Mouse (Mus musculus) kidney, adult 11 months (tissue): ENCODE measurements around the gene Dusp22.
A peak's percentile ranks its signal among the peaks of the same experiment; 100 is the strongest.

Source experiments
- DNase-seq: peaks from one replicate; pipeline ENCODE4 v3.0.0; 2022

The Dusp22 gene

GRCm38 (mm10) chr13:30659613-30660505 lies at the start of gene Dusp22:
Gene Dusp22 (plus strand): TSS chr13:30659999.
- DNase-seq = peak; percentile 88

- no peak for DNase-seq
These were observed 47.6 kb upstream of the Dusp22 start for GRCm38 (mm10) chr13:30612079-30612794.

- DNase-seq = no peak
These were observed 40.1 kb upstream of the Dusp22 start for GRCm38 (mm10) chr13:30619684-30620083.

DNA sequence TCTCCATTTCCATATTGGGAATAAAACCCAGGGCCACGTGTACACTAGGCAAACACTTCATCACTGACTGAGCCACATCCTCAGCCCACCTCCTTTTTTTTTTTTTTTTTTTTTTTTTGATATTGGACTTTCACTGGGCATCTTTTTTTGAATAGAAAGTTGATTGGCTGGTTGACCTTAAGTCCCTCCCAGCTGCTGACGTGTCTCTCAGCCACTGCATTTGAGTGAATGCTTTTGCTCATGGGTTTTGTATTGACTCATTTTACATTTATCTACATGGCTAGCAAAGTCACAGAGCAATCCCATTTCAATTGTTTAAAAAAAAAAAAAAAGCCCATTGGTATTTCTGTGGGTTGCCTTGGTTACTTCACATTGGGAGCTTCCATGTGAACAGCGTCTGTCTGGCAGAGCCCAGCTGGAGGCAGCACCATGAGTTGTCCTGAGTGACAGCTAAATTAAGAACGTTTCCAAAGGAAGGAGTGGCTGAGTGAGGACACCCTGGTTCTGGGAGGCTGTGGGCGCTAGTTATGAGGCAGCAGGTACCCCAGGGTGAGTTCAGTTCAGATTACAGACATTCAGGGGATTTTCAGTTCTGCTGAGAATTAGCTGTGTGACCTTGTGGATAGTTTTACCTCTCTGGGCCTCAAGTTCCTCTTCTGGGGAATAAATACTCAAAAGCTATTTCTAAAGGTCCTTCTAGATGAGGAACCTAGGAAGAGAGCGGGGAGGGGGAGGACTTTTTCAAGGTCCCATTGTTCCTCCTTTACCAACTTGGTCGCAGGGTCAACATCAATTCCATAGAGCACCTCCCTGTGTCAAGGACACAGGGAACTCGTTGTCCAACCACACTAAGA lies 31.4 kb upstream of the Dusp22 start:
- no peak for DNase-seq

DNA sequence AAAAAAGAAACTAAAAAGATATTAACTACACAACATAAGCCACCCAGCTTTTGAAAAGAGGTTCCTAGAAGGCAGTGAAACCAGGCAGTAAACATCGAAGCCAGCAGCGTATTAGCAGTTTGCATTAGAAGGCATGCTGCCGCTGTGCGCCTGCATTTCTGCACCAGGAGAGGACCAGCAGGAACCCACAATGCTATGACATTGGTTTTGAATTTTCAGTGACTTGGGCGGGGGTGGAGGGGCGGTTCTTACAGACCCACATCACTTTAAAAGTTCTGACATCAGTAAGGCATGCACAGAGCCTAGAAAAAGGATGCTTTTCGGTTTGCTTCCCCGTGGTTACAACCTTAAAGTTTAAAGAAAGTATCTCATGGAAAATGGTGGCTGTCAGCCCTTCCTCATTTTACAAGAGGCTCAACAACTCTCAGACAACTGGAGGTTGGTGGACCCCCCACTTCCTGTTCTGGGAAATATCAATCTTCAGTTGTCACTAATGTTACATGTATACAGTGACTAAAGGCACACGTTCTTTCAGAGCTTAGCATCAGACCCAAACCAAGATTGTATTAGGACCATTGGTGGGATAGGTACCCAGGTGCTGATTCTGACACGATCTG lies 29.9 kb upstream of the Dusp22 start:
- no peak for DNase-seq

GRCm38 (mm10) chr13:30632998-30633397 lies 26.8 kb upstream of the Dusp22 start:
- no peak for DNase-seq

DNA sequence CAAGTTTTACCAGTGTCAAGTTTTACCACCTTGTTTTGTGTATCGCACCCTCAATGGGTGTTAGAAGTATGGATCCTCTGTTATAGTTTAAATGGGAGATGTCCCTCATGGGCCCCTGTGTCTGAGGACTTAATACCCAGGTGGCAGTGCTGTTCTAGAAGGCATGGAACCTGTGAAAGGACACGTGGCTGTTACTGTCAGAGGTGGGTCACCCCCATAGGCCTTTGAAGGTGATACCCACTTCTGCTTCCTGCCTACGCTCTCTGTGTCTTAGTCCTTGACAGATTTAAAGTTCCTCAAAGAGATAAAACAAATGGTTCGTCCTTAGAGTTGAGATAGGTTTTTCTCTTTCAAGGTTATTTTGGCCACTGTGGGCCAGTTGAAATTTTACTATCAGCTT lies 23.3 kb upstream of the Dusp22 start:
- DNase-seq = no peak

- no peak for DNase-seq
These were observed 21.3 kb upstream of the Dusp22 start for GRCm38 (mm10) chr13:30638378-30639115.

DNA sequence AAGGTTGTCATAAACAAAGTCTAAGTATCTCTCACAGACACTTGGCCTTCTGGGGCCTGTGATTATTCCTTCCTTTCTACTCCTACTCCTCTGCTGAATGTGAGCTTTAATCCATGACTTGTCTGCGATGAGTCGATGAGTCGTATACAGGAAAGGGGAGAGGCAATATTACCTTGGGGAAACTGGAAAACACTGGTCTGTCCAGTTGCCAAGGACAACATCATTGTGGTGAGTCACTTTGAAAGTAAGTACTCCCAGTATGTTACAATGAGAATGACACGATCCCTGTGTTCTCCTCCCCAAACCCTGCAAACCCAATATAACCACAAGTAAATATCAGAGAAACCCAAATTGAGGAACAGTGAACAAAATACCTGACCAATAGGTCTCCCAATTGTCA lies 17.7 kb upstream of the Dusp22 start:
- DNase-seq = no peak

DNA sequence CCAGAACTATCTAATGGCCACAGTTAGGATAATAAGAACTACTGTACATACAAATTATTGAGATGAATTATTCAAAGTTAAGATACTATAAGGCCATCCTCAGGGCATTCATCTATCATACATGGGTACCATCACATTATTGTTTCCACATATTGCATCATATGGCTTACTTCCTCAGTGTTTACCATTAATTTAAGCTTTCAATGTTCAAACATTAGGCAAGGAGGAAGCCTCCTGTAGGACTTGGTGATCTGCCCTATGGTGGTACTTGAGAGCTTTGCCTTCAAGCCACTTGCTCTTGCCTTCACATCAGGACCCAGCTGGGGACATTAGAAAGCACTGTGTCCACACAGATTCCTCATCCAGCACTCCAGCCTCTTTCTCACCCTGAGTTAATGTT lies 11.3 kb upstream of the Dusp22 start:
- no peak for DNase-seq

- no peak for DNase-seq
These were observed 10.6 kb upstream of the Dusp22 start for GRCm38 (mm10) chr13:30649197-30649596.

- DNase-seq = no peak
These were observed 9.1 kb upstream of the Dusp22 start for GRCm38 (mm10) chr13:30650684-30651083.

DNA sequence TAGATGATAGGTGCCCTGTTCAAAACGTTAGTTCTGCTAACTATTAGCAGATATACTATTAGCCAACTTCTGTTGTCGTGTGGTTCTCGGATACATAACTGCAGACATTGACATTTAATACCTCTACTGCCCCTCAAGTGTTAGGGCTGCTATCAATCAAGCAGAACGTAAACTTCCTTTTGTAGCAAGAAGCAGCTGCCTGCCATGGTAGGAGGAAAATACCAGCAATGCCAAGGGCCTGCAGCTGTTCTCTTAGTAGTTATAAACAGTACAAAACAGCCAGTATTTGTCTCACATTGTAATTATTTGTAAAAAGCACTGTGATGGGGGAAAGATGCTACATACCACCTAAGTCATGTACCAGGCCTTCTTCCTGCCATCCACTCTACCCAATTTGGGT lies 6.7 kb upstream of the Dusp22 start:
- DNase-seq = no peak

GRCm38 (mm10) chr13:30654463-30654862 lies 5.3 kb upstream of the Dusp22 start:
- DNase-seq = no peak

- no peak for DNase-seq
These were observed 2.9 kb upstream of the Dusp22 start for GRCm38 (mm10) chr13:30656909-30657308.

- DNase-seq = no peak
These were observed 2.0 kb upstream of the Dusp22 start for GRCm38 (mm10) chr13:30657779-30658178.

DNA sequence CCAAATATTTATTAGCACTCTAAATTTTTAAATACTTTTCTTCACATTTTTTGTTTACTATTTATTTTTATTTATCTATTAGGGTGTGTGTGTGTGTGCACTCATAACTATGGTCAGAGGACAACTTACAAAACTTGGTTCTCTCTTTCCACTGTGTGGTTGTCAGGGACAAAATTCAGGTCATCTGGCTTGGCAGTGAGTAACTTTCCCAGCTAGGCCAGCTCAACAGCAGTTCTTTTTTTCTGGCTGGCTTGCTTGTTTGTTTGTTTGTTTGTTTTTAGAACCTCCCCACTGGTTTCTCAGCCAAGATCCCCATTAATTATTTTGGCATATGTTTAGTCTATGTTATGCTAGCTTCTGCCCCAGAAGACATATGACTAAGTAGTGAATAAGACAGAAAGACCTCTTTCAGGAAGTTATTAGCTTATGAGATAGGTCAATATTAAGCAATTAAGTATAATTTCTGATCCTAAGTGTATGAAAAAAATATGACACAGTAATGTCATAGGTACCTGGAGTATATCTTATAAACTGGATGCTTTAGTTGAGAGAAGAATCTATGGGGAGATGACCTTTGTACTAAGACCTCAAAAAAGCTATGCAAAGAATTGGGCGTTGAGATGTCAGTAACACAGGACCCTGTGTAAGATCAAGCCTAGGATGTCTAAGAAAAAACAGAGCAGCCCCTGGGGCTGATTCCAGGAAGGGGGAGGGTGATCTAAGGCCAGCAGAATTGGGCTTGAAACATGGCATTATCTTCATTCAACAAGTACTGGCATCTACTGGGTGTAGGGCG lies 1.4 kb upstream of the Dusp22 start:
- DNase-seq = no peak

- DNase-seq = peak; percentile 36
These were observed 5.5 kb downstream of the Dusp22 start for GRCm38 (mm10) chr13:30665261-30665660.

- DNase-seq = peak; percentile 86
These were observed 6.7 kb downstream of the Dusp22 start for GRCm38 (mm10) chr13:30666537-30666936.

- no peak for DNase-seq
These were observed 8.5 kb downstream of the Dusp22 start for GRCm38 (mm10) chr13:30668301-30668700.

GRCm38 (mm10) chr13:30669277-30669676 lies 9.5 kb downstream of the Dusp22 start:
- no peak for DNase-seq
